Mouse (Mus musculus) hindbrain, embryonic 11.5 days (tissue): Measurements from ENCODE around the gene Wfdc5. TPM values are rescaled to one million over a fixed set of nuclear protein-coding genes. Genes with fewer than 3 reads are reported as not detected.
A peak's percentile ranks its signal among the peaks of the same experiment; 100 is the strongest.

Experiments
- ATAC-seq: fragments of 200-750 bp; cut with Nextera tagmentation; 2 replicates; pipeline ENCODE4 v1.8.0; 2017; ENCODE audit warnings: mild to moderate bottlenecking, moderate TSS enrichment, moderate library complexity; ENCODE audit not compliant: low FRiP score
- DNase-seq: peaks from one replicate; pipeline ENCODE4 v3.0.0-alpha.2; 2015; ENCODE audit warnings: low spot score
- H3K27ac ChIP-seq: fragments of 300-500 bp; sonication (generic); 2 replicates; pipeline ENCODE4 v1.5.1; 2014; ENCODE audit warnings: mild to moderate bottlenecking, low read depth, low read length
- H3K27me3 ChIP-seq: fragments of 300-500 bp; sonication (generic); 2 replicates; pipeline ENCODE4 v1.6.1; 2014; ENCODE audit warnings: mild to moderate bottlenecking, low read length, moderate library complexity, mixed read lengths; ENCODE audit not compliant: control insufficient read depth, insufficient read depth
- H3K36me3 ChIP-seq: fragments of 300-500 bp; sonication (generic); 2 replicates; pipeline ENCODE4 v1.6.1; 2014; ENCODE audit warnings: mild to moderate bottlenecking, low read length, moderate library complexity, mixed read lengths; ENCODE audit not compliant: control insufficient read depth, insufficient read depth
- H3K4me1 ChIP-seq: fragments of 300-500 bp; sonication (generic); replicated peaks from 2 replicates; pipeline ENCODE4 v1.6.1; 2014; ENCODE audit warnings: low read length, mixed read lengths; ENCODE audit not compliant: control insufficient read depth, insufficient read depth
- H3K4me2 ChIP-seq: fragments of 300-500 bp; sonication (generic); replicated peaks from 2 replicates; pipeline ENCODE4 v1.6.1; 2014; ENCODE audit warnings: mild to moderate bottlenecking, low read depth, low read length
- H3K4me3 ChIP-seq: fragments of 300-500 bp; sonication (generic); 2 replicates; pipeline ENCODE4 v1.5.1; 2014; ENCODE audit warnings: low read depth, low read length
- H3K9ac ChIP-seq: fragments of 300-500 bp; sonication (generic); 2 replicates; pipeline ENCODE4 v1.6.1; 2014; ENCODE audit warnings: low read depth, low read length
- H3K9me3 ChIP-seq: fragments of 300-500 bp; sonication (generic); 2 replicates; pipeline ENCODE4 v1.6.1; 2016; ENCODE audit warnings: low read length; ENCODE audit not compliant: control insufficient read depth
- WGBS: fragments of 180-500 bp; shearing (Covaris S2); extraction: QIAGEN DNeasy Blood & Tissue Kit; methylation state at CpG from one replicate; pipeline ENCODE4 v1.1.7; 2014; 5-methylcytosine and 5-hydroxymethylcytosine counted together
- polyA plus RNA-seq: library from polyadenylated mRNA; unstranded; fragments of >200 nt; fragmentation: Nextera tagmentation; extraction: Ambion mirVana; gene quantifications from 2 replicates; pipeline ENCODE4 v1.2.1, GENCODE M21; 2014

Wfdc5 gene
- polyA plus RNA-seq, 1 experiment from 2014 or later, result not detected

GRCm38 (mm10) chr2:164146556-164146955 lies 36.0 kb downstream of the Wfdc5 start:
- Histone ChIP-seq H3K27ac (no peak overlapping the region), H3K4me2 (no peak overlapping the region), H3K4me3 (no peak overlapping the region), H3K4me1 (no peaks in the 10 kb centered on the region), H3K9me3 (no peaks in the 10 kb centered on the region), H3K36me3 (no peaks in the 10 kb centered on the region), H3K9ac (no peak overlapping the region), H3K27me3 (no peaks in the 10 kb centered on the region)
- 94% methylated on average over 12 of the region's 12 CpGs for WGBS
- DNase-seq (no peak), ATAC-seq (no peak)

GRCm38 (mm10) chr2:164144541-164144940 lies 38.0 kb downstream of the Wfdc5 start:
- DNase-seq (no peak), ATAC-seq (no peak)
- H3K4me1 ChIP-seq, result no peaks in the 10 kb centered on the region
- 90% methylated on average over 10 of the region's 10 CpGs for WGBS
- no peak overlapping the region for H3K27ac ChIP-seq
- no peaks in the 10 kb centered on the region for H3K27me3 ChIP-seq
- no peak overlapping the region for H3K4me3 ChIP-seq
- no peak overlapping the region for H3K4me2 ChIP-seq
- no peak overlapping the region for H3K9ac ChIP-seq
- H3K36me3 ChIP-seq, result no peaks in the 10 kb centered on the region
- no peaks in the 10 kb centered on the region for H3K9me3 ChIP-seq

- Histone ChIP-seq H3K27ac (no peak overlapping the region), H3K9ac (no peak overlapping the region), H3K36me3 (no peaks in the 10 kb centered on the region), H3K9me3 (no peaks in the 10 kb centered on the region), H3K4me1 (no peaks in the 10 kb centered on the region), H3K27me3 (no peaks in the 10 kb centered on the region), H3K4me3 (no peak overlapping the region), H3K4me2 (no peak overlapping the region)
- no peak for ATAC-seq
- DNase-seq, result no peak
- WGBS, result 60% methylated on average over 6 of the region's 6 CpGs
Measured at GRCm38 (mm10) chr2:164144025-164144424, 38.5 kb downstream of the Wfdc5 start.

- WGBS, result 66% methylated on average over 10 of the region's 10 CpGs
Measured at GRCm38 (mm10) chr2:164142021-164142420, 40.5 kb downstream of the Wfdc5 start.

GRCm38 (mm10) chr2:164137754-164138153 lies 44.8 kb downstream of the Wfdc5 start:
- Histone ChIP-seq H3K36me3 (no peaks in the 10 kb centered on the region), H3K9ac (0 out of 2 replicates have a peak overlapping the region, but pooled peaks have one; percentile 17), H3K27me3 (no peaks in the 10 kb centered on the region), H3K27ac (no peak overlapping the region), H3K4me2 (no peak overlapping the region), H3K4me1 (no peaks in the 10 kb centered on the region), H3K9me3 (no peaks in the 10 kb centered on the region), H3K4me3 (no peak overlapping the region)
- DNase-seq (no peak), ATAC-seq (no peak)
- 76% methylated on average over 6 of the region's 6 CpGs for whole genome bisulfite sequencing

More at GRCm38 (mm10) chr2:164142021-164142420, 40.5 kb downstream of the Wfdc5 start:
- Histone ChIP-seq H3K27ac (no peak overlapping the region; the same call in 1 of the 2 replicates), H3K4me3 (no peak overlapping the region), H3K9ac (no peak overlapping the region), H3K4me1 (no peaks in the 10 kb centered on the region), H3K9me3 (no peaks in the 10 kb centered on the region), H3K36me3 (no peaks in the 10 kb centered on the region), H3K4me2 (no peak overlapping the region), H3K27me3 (no peaks in the 10 kb centered on the region)
- ATAC-seq (no peak), DNase-seq (no peak)

- Histone ChIP-seq H3K4me3 (no peak overlapping the region), H3K9ac (no peak overlapping the region), H3K36me3 (no peaks in the 10 kb centered on the region), H3K4me2 (no peak overlapping the region), H3K27ac (no peak overlapping the region), H3K4me1 (no peaks in the 10 kb centered on the region), H3K27me3 (no peaks in the 10 kb centered on the region), H3K9me3 (no peaks in the 10 kb centered on the region)
- ATAC-seq, result no peak
- no peak for DNase-seq
- WGBS, result 45% methylated on average over 2 of the region's 2 CpGs
Measured at GRCm38 (mm10) chr2:164136393-164136792, 46.1 kb downstream of the Wfdc5 start.

GRCm38 (mm10) chr2:164135367-164135766 lies 47.2 kb downstream of the Wfdc5 start:
- no peaks in the 10 kb centered on the region for H3K27me3 ChIP-seq
- 86% methylated on average over 1 of the region's 1 CpGs for WGBS
- no peak overlapping the region for H3K4me3 ChIP-seq
- ATAC-seq, result no peak
- H3K27ac ChIP-seq, result no peak overlapping the region
- no peak for DNase-seq
- no peaks in the 10 kb centered on the region for H3K4me1 ChIP-seq
- H3K9ac ChIP-seq, result no peak overlapping the region
- H3K4me2 ChIP-seq, result no peak overlapping the region
- H3K9me3 ChIP-seq, result no peaks in the 10 kb centered on the region
- no peaks in the 10 kb centered on the region for H3K36me3 ChIP-seq

GRCm38 (mm10) chr2:164134563-164134962 lies 48.0 kb downstream of the Wfdc5 start:
- ATAC-seq, result no peak
- H3K4me2 ChIP-seq, result no peak overlapping the region
- DNase-seq, result no peak
- H3K9me3 ChIP-seq, result no peaks in the 10 kb centered on the region
- no peak overlapping the region for H3K27ac ChIP-seq
- no peak overlapping the region for H3K9ac ChIP-seq
- H3K27me3 ChIP-seq, result no peaks in the 10 kb centered on the region
- H3K36me3 ChIP-seq, result no peaks in the 10 kb centered on the region
- WGBS, result 76% methylated on average over 6 of the region's 6 CpGs
- no peaks in the 10 kb centered on the region for H3K4me1 ChIP-seq
- H3K4me3 ChIP-seq, result no peak overlapping the region

- Histone ChIP-seq H3K27me3 (no peaks in the 10 kb centered on the region), H3K4me3 (no peak overlapping the region), H3K27ac (no peak overlapping the region), H3K4me1 (no peaks in the 10 kb centered on the region), H3K9me3 (no peaks in the 10 kb centered on the region), H3K9ac (no peak overlapping the region), H3K4me2 (no peak overlapping the region), H3K36me3 (no peaks in the 10 kb centered on the region)
- DNase-seq (no peak), ATAC-seq (no peak)
- WGBS, result 93% methylated on average over 1 of the region's 1 CpGs
Measured at GRCm38 (mm10) chr2:164131586-164131985, 51.0 kb downstream of the Wfdc5 start.
